Mouse (Mus musculus) cerebellum, adult 9-10 months (tissue): ENCODE data around the gene Trim38.

Experiments
- DNase-seq: peaks from one replicate; pipeline ENCODE4 v3.0.0; 2022

Trim38 gene

DNA sequence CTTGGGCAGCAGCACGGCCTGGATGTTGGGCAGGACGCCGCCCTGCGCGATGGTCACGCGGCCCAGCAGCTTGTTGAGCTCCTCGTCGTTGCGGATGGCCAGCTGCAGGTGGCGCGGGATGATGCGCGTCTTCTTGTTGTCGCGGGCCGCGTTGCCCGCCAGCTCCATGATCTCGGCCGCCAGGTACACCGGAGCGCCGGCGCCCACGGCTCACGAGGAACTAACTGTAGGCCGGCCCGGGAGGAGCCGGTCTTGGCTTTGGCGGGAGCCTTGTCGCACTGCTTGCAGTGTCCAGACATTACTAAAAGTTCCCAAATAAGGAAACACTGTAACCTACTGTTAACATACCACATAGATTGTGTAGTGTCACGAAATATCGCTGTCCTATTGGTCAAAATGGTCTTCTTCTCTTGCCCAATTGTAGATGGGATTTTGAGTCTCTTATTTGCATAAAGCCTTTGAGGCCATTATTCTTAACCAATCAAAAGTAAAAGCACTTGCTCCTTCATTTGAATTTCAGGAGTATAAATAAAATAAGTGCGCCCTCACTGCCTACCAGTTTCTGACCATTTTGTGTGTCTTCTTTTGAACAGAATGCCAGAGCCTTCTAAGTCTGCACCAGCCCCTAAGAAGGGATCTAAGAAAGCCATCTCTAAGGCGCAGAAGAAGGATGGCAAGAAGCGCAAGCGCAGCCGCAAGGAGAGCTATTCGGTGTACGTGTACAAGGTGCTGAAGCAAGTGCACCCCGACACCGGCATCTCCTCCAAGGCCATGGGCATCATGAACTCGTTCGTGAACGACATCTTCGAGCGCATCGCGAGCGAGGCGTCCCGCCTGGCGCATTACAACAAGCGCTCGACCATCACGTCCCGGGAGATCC lies 23.3 kb upstream of the Trim38 start, which contains the start of gene Hist1h2bb:
Gene Hist1h2bb (plus strand): TSS at position 534 of the 880 bp plus-strand sequence.
- DNase-seq = peak; percentile 94

DNA sequence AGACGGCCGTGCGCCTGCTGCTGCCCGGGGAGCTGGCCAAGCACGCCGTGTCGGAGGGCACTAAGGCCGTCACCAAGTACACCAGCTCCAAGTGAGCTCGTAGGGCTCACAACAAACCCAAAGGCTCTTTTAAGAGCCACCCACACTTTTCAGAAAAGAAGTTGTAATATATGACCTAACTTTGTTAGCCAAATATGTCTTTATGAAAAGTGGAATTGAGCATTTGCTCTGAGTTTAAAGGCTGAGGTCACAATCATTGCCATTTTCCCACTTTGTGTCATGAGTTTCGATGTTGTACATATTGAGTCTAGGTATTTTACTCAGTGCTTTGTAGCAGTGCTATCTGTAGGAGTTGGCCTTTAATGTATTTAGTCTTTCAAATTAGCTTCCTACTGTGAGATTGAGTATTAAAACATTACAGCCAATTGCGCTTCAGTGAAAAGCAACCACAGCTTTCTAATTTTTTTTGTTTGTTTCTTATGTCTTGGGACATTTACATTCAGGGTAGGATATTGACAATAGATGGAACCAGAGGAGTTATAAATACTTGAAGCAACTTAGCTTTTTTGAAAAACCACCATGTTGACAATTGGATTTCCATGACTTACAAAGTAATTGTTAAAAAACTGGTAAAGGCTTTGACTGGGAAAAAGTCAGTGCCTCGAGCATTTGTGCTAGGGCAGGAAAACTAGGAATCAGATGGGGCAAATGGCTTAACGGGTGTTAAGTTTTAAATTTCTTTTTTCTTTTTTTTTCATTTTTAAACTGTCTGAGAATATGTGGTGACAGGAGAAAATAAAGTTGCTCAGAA lies 22.4 kb upstream of the Trim38 start:
- DNase-seq = peak; percentile 43

DNA sequence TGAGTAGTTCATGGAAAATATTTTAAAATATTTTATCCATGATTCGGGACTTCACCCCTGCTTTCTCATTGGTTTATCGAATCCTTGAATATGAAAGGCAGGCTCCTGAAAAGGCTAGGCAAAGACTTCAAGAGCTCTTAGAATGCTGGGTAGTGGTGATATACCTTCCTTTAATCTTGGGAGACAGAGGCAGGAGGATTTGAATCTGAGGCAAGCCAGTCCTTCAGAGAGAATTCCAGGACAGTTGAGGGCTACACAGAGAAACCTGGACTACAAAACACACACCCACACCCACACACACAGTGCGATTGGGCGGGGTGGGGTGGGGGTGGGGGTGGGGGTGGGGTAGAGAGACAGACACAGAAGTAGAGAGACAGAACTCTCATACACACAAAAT lies 21.8 kb upstream of the Trim38 start:
- peak; percentile 17 for DNase-seq

GRCm38 (mm10) chr13:23749563-23750121 lies 20.1 kb upstream of the Trim38 start:
- peak; percentile 29 for DNase-seq

DNA sequence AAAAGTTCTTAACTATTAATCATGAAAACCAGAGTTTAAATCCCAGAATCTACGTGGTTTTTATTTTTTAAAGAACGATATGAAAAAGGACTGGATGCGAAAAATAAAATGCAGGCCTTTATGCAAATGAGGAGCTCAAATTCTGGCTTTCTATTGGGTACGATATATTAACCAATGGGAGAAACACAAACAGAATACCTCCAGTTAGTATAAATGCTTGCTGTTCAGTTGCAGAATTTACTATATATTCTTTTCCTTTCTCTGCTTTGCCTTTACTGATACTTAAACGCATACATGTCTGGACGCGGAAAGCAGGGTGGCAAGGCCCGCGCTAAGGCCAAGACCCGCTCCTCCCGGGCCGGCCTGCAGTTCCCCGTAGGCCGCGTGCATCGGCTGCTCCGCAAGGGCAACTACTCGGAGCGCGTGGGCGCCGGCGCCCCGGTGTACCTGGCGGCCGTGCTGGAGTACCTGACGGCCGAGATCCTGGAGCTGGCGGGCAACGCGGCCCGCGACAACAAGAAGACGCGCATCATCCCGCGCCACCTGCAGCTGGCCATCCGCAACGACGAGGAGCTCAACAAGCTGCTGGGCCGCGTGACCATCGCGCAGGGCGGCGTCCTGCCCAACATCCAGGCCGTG lies 18.8 kb upstream of the Trim38 start, which contains the start of gene Hist1h2ab:
Gene Hist1h2ab (plus strand): TSS at position 288 of the 639 bp plus-strand sequence.
- DNase-seq = peak; percentile 80

DNA sequence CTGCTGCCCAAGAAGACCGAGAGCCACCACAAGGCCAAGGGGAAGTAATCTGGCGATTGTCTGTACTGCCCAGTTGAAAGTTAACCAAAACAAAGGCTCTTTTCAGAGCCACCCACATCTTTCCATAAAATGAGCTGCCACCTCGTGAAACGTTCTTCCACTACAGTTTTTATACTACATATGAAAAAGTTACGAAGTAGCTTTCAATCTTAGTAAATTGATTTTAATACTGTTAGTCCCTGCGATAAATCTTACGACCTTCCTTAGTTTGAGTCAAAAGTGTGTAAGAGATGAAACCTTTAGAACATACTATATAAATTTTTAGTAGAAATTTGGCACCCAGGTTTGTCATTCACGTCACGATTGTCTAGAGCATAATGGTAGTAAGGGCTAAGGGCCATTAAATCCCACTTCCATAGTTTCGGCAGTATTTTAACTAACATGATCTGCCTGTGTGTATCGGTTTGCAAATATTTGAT lies 18.2 kb upstream of the Trim38 start:
- DNase-seq = peak; percentile 33

- peak; percentile 80 for DNase-seq
These were observed 17.5 kb upstream of the Trim38 start, which contains the start of gene Hist1h3b for GRCm38 (mm10) chr13:23752067-23752741. Hist1h3b (plus strand) TSS chr13:23752267.

DNA sequence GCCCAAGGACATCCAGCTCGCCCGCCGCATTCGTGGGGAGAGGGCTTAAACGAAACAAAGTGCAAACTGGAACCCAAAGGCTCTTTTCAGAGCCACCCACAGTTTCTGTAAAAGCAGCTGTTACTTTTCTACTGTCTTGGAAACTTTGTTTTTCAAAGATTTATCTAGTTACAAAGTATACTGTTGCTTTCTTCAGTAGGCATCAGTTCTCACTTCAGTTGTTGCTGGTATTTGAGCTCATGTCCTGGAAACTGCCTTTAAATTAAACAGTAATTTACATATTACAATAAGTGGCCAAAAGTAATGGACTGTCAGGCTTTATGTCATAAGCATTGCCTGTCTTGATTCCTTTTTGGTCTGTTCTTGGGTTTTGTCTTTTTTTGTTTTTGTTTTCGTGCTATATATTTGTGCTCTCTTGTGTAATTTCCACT lies 17.0 kb upstream of the Trim38 start:
- DNase-seq = no peak

- no peak for DNase-seq
These were observed 16.2 kb upstream of the Trim38 start for GRCm38 (mm10) chr13:23753314-23754078.

DNA sequence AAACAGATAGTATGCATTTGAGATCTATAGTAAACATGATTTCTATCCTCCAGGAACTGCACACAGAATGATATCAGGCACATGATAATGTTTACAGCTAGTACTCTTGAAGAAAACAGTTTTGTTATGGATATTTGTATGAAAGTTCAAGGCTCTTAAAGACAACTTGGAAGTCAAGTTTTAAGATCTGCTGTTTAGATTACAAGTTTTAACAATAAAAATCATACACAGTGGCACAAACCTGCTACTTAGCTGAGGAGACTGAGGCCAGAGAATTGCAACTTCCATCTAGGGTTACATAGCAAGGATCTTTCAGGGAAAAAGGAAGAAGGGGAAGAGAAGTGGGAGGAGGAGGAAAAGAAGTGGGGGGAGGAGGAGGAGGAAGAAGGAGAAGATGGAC lies 14.7 kb upstream of the Trim38 start:
- DNase-seq = no peak

DNA sequence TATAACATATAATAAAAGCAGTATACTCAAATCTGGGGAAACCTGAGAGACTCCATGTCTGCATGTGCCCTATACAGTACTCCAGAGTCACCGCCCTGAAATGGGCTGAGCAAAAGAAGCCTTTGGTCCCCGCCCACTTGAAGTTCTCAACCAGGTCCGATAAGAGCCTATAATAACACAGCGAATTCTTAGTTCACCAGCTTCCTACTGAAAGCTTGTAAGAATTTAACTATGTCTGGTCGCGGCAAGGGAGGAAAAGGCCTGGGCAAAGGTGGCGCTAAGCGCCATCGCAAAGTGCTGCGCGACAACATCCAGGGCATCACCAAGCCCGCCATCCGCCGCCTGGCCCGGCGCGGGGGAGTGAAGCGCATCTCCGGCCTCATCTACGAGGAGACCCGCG lies 12.9 kb upstream of the Trim38 start, which contains the start of gene Hist1h4b:
Gene Hist1h4b (plus strand): TSS at position 224 of the 400 bp plus-strand sequence.
- DNase-seq = peak; percentile 95

DNA sequence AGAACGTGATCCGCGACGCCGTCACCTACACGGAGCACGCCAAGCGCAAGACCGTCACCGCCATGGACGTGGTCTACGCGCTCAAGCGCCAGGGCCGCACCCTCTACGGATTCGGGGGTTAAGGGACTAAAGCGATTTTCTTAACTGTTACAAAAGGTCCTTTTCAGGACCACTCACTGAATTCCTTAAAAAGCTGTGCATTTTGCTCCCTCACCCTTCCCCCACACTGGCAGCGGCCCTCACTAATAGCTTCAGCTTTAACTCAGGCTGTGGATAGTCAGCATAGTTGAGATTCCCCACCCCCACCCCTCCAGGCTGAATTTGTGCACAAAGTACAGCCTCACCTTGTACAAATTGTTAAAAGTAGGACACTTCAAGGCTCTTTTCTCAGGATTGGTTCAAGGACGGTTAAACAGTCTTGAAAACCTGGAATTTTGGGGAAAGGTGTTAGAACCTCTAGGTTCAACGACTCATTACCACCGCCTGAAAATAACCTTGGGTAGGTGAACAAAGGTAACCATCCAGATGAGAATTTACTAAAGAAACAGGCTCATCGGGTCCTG lies 12.4 kb upstream of the Trim38 start:
- DNase-seq = no peak

GRCm38 (mm10) chr13:23757921-23758320 lies 11.8 kb upstream of the Trim38 start:
- DNase-seq = no peak

DNA sequence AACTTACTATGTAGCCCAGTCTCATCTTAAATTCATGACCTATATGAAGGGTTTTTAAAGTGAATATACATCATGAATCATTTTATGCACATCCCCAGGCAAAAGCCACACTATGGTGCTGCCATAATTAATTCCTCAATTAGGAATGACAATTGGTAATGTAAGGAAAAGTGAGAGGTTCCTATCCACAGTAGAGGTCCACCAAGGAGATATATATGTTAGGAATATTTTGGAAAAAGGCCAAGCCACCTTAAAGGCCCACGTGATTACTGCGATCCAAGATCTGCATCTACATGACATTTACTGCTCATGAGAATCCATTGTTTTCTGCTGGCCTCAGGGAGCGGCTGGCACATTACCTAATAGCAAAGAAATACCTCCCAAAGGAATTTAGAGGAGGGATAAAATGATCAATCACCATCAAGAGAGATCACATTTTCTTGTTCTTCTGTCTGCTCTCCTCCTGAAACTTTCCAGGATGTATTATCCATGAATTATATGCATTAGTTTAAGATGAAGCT lies 10.4 kb upstream of the Trim38 start:
- DNase-seq = peak; percentile 47

GRCm38 (mm10) chr13:23759916-23760239 lies 9.8 kb upstream of the Trim38 start:
- DNase-seq = no peak

GRCm38 (mm10) chr13:23760240-23760971 lies 9.3 kb upstream of the Trim38 start:
- peak; percentile 64 for DNase-seq

DNA sequence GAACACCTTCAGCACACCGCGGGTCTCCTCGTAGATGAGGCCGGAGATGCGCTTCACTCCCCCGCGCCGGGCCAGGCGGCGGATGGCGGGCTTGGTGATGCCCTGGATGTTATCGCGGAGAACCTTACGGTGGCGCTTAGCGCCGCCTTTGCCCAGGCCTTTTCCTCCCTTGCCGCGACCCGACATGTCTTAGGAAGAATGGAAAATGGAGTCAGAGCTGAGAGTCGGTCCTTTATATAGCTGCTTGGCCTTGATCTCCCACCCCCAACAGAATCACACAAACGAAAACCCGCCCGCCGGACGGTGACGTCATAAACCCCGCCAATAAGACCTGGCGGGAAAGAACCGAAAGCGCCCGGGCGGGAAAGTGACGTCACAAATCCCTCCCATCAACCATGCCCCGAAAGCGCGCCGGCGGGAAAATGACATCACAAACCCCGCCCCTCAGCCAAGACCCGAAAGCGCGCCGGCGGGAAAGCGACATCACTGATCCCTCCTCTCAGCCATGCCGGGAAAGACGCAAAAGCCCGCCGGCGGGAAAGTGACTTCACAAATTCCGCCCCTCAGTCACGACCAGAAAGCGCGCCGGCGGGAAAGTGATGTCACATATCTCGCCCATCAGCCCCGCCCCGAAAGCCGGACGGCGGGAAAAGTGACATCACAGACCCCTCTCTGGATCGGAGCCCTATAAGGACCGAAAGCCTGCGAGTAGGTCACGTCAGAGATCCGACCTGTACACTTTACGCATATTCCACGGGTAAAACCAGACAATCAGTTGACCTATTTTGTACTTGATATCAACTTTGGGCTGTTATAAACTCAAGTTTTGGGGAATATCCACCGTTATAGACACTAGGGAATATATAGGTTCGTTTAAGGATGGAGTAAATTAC lies 8.5 kb upstream of the Trim38 start, which contains the start of gene Hist1h4a:
Gene Hist1h4a (minus strand): TSS at position 259 of the 893 bp plus-strand sequence.
- peak; percentile 99 for DNase-seq
